Mouse (Mus musculus): Measurements from ENCODE around the gene Rnf187.

The Rnf187 gene

GRCm38 (mm10) chr11:58947306-58947705 is 8.6 kb upstream of the Rnf187 start:
- DNase-seq (ENCODE audit: low read depth), result no peak

- no peak for DNase-seq (ENCODE audit: low read depth)
Measured at GRCm38 (mm10) chr11:58944136-58944535, 5.4 kb upstream of the Rnf187 start.

GRCm38 (mm10) chr11:58939088-58939439 is 348 bp upstream of the Rnf187 start:
- no peak for DNase-seq (ENCODE audit: low read depth)

- no peak for DNase-seq (ENCODE audit: low read depth)
Measured at GRCm38 (mm10) chr11:58937909-58938308, 807 bp downstream of the Rnf187 start.

GRCm38 (mm10) chr11:58931576-58931975 is 7.1 kb downstream of the Rnf187 start:
- peak; percentile 52 for DNase-seq (ENCODE audit: low read depth)

- no peak for DNase-seq (ENCODE audit: low read depth)
Measured at GRCm38 (mm10) chr11:58930254-58930653, 8.5 kb downstream of the Rnf187 start.

- DNase-seq (ENCODE audit: low read depth), result no peak
Measured at GRCm38 (mm10) chr11:58929641-58930040, 9.1 kb downstream of the Rnf187 start.

GRCm38 (mm10) chr11:58929055-58929454 is 9.7 kb downstream of the Rnf187 start:
- DNase-seq (ENCODE audit: low read depth), result no peak

GRCm38 (mm10) chr11:58927790-58928651 is 10.7 kb downstream of the Rnf187 start:
- DNase-seq (ENCODE audit: low read depth), result peak; percentile 91

GRCm38 (mm10) chr11:58927053-58927452 is 11.7 kb downstream of the Rnf187 start:
- no peak for DNase-seq (ENCODE audit: low read depth)

GRCm38 (mm10) chr11:58926651-58927050 is 12.1 kb downstream of the Rnf187 start:
- no peak for DNase-seq (ENCODE audit: low read depth)

- DNase-seq (ENCODE audit: low read depth), result no peak
Measured at GRCm38 (mm10) chr11:58922420-58922819, 16.3 kb downstream of the Rnf187 start.

GRCm38 (mm10) chr11:58918759-58919158 is 20.0 kb downstream of the Rnf187 start:
- DNase-seq (ENCODE audit: low read depth), result no peak

- DNase-seq (ENCODE audit: low read depth), result no peak
Measured at GRCm38 (mm10) chr11:58917745-58918366, 20.9 kb downstream of the Rnf187 start, which contains the start of gene Btnl10. Gene Btnl10 (plus strand): TSS chr11:58917908.

- DNase-seq (ENCODE audit: low read depth), result peak; percentile 86
Measured at GRCm38 (mm10) chr11:58916879-58917744, 21.6 kb downstream of the Rnf187 start.

- peak; percentile 75 for DNase-seq (ENCODE audit: low read depth)
Measured at GRCm38 (mm10) chr11:58914461-58915028, 24.2 kb downstream of the Rnf187 start.

- no peak for DNase-seq (ENCODE audit: low read depth)
Measured at GRCm38 (mm10) chr11:58913776-58914175, 24.9 kb downstream of the Rnf187 start.

- no peak for DNase-seq (ENCODE audit: low read depth)
Measured at GRCm38 (mm10) chr11:58904838-58905237, 33.9 kb downstream of the Rnf187 start.

- DNase-seq (ENCODE audit: low read depth), result no peak
Measured at GRCm38 (mm10) chr11:58904410-58904718, 34.4 kb downstream of the Rnf187 start.

- peak; percentile 95 for DNase-seq (ENCODE audit: low read depth)
Measured at GRCm38 (mm10) chr11:58903511-58904409, 35.0 kb downstream of the Rnf187 start, which contains the start of gene Zfp39. Gene Zfp39 (minus strand): TSS chr11:58904225.

- no peak for DNase-seq (ENCODE audit: low read depth)
Measured at GRCm38 (mm10) chr11:58901080-58901479, 37.6 kb downstream of the Rnf187 start.
